Mouse (Mus musculus): ENCODE measurements around the gene Ppan.

Gene Ppan

GRCm38 (mm10) chr9:20887704-20888385, at the start of gene Ppan:
TSS of gene Ppan (plus strand) at chr9:20888175.
- DNase-seq (ENCODE audit: low spot score in 2 of 2): peak; percentile 86 to 95

DNA sequence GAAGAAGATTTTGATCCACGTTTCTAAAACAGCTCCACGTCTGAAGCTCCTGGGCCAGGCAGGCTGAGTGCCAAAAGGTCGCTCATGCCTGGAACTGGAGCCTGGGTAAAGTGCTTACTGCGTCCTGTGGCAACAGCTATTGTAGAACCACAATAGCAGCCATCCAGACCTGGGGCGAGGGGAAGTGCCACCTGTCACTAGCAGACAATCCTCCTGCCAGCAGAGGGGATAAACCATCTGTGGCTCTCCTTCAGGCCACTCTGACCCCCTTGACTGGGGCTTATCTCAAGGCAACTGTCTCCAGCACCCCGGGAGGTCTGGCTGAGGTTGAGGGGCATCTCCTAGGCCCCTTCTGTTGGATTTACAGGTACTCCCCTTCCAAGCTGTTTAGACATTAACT, 49.0 kb upstream of the Ppan start:
- no peak for DNase-seq (ENCODE audit: low spot score in 2 of 2)

DNA sequence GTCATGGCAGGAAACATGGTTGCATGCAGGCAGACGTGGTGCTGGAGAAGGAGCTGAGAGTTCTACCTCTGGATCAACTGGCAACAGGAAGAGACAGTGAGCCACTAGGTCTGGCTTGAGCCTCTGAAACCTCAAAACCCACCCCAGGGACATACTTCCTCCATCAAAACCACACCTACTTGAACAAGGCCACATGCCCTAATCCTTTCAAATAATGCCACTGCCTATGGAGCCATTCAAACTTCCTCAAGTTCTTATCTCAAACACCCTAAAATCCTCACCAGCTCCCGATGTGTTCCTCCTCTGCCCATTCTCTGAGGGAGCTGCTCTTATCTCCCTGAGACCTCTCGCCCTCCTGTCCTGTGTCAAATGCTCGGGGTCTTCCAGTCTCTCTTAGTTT, 45.8 kb upstream of the Ppan start:
- DNase-seq (ENCODE audit: low spot score in 2 of 2): no peak

- no peak for DNase-seq (ENCODE audit: low spot score in 2 of 2)
Observed at GRCm38 (mm10) chr9:20842670-20843069, 45.3 kb upstream of the Ppan start.

GRCm38 (mm10) chr9:20850179-20850578, 37.8 kb upstream of the Ppan start:
- DNase-seq (ENCODE audit: low spot score in 2 of 2): no peak

DNA sequence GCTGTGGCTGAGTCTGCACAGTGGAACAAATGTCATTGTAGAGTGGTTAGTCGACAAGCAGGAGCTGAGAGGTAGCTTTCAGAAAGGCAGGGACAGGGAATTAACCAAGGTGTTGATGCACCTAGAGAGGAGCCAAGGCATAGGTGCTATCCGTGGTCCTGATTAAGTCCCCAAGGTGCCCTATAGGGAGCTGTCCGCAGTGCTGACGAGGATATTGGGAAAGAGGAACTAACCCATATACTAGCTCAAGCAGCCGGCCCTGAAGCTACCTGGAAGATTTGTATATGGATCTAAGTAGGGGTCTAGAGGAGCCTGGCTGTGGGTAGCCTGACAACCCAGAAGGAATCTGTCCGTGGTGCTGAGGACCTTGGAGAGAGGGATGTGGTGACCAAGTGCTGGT, 30.8 kb upstream of the Ppan start:
- peak in 1 of 2 experiments; percentile 75 for DNase-seq (ENCODE audit: low spot score in 2 of 2)

GRCm38 (mm10) chr9:20859926-20860325, 28.0 kb upstream of the Ppan start:
- DNase-seq (ENCODE audit: low spot score in 2 of 2): no peak

DNA sequence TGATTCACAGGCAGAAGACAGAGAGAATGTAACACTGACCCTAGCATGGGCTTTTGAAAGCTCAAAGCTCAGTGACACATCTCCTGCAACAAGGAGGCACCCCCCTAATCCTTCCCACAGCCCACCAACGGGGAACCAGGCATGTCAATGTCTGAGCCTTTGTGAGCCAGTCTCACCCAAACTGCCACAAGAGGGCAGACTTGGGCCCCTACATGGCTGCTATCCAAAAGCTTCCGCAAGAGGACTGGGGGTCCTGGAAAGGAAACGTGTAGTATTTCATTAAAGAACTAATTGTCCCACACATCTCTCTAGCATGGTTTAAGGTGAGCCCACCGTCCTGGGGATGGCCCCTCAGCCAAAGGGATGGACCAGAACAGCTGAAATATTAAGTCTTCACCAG, 26.2 kb upstream of the Ppan start:
- peak in 1 of 2 experiments; percentile 58 for DNase-seq (ENCODE audit: low spot score in 2 of 2)

DNA sequence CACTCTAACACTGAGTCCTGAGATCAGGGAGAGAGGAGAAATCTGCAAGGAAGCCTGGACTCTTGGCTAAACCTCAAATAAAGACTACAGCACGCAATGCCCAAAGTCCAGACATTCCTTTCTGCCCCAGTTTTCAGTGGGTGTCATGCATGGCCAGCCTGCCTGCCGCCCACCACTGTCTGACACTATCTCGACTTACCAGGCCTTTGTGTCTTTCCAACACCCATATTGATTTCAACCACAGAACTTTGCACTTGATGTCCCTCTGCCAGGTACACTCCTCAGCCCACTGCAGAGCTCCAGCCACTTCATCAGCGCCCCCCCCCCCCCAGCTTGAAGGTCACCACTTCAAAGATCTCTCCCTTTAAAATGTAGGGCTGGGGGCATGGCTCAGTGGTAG, 25.8 kb upstream of the Ppan start:
- DNase-seq (ENCODE audit: low spot score in 2 of 2): no peak

GRCm38 (mm10) chr9:20866879-20867278, 21.1 kb upstream of the Ppan start:
- DNase-seq (ENCODE audit: low spot score in 2 of 2): no peak

- DNase-seq (ENCODE audit: low spot score in 2 of 2): peak in 1 of 2 experiments; percentile 60
Observed at GRCm38 (mm10) chr9:20868448-20869001, 19.4 kb upstream of the Ppan start, which contains the start of gene A230050P20Rik. TSS of gene A230050P20Rik (plus strand) at chr9:20868642.

- no peak for DNase-seq (ENCODE audit: low spot score in 2 of 2)
Observed at GRCm38 (mm10) chr9:20869246-20869645, 18.7 kb upstream of the Ppan start.

GRCm38 (mm10) chr9:20870211-20871173, 17.5 kb upstream of the Ppan start:
- no peak for DNase-seq (ENCODE audit: low spot score in 2 of 2)

GRCm38 (mm10) chr9:20872991-20873390, 15.0 kb upstream of the Ppan start:
- DNase-seq (ENCODE audit: low spot score in 2 of 2): no peak

DNA sequence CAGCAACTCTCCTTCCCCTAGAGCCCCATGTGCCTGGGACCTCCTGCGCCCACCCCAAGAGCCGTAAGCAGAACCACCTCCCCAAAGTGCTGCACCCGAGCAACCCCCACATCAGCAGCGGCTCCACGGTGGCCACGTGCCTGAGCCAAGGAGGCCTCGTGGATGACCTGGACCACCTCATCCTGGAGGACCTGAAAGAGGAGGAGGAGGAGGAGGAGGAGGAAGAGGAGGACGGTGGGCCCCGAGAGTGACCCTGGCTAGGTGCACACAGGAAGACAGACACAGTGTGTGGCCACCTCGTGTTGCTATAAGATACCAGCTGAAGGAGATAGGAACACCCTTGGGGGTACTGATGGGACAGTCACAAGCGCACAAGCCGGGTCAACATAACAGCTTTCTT, 14.5 kb upstream of the Ppan start:
- DNase-seq (ENCODE audit: low spot score in 2 of 2): no peak

DNA sequence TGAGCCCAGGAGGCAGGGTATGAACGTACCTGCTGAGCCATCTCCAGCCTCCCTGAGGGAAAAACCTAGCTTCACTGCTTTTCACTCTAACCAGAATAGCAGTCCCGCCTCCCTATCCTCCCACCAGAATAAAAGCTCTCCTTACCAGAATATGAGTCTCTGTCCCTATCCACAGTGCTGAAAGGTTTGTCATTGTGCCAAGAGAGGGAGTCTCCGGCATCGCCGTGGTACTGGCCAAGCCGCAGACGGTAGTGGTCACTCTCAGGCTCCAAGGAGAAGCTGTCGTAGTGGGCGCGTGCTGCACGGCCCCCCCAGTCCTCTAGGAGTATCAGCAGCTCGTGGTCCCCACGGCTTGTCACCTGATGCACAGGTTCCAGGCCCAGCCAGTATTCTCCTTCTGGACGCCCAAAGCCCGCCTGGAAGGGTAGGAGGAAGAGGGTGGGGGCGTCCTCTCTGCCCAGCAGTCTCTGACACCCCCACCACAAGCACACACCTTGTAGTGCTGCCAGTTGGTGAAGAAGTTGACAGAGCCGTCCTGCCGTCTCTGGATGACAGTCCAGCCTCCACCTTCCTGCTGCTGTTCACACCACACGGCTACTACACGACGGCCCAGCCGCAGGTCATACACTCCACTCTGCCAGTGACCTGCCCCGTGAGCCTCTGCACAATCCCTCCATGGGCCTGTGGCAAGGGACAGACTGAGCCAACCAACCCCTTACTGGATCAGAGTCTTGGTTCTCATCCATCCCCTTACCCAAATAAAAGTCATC, 12.8 kb upstream of the Ppan start:
- no peak for DNase-seq (ENCODE audit: low spot score in 2 of 2)

GRCm38 (mm10) chr9:20876318-20877117, 11.5 kb upstream of the Ppan start:
- DNase-seq (ENCODE audit: low spot score in 2 of 2): no peak

DNA sequence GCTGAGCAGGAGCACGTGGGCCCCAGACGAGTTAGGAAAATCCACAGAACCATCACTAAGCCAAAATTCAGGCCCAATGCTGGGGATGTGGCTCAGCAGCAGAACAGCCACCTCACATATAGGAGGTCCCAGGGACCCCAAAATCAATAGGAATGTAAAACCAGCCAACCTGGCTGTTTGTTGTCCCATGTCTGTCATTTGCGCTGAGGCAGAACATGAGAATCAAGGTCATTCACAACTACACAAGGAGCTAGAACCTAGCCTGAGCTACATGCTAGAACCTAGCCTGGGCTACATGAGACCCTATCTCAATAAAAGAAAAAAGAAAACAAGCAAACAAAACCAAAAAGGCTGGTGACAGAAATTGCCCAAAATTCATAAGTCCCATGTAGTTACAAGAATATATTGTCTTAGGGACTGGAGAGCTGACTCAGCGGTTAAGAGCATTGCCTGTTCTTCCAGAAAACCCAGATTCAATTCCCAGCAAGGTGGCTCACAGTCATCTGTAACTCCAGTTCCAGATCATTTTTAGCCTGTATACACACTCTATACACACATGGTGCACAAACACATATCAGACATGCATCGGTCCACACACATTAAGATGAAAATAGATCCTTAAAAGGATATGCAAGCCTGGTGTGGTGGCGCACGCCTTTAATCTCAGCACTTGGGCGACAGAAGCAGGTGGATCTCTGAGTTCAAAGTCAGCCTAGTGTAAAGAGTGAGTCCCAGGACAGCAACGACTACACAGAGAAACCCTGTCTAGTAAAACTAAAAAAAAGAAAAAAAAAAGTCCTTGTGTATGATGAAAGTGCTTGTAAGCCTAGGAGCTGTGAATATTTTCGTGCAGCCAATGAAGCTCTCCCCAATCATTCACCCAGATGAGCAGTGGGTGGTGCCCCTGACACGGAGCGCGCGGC, 10.6 kb upstream of the Ppan start:
- no peak for DNase-seq (ENCODE audit: low spot score in 2 of 2)

GRCm38 (mm10) chr9:20878041-20878709, 9.8 kb upstream of the Ppan start:
- DNase-seq (ENCODE audit: low spot score in 2 of 2): peak; percentile 97 to 99

All from spleen, postnatal 10 days (tissue).